ENCODE assay signal across 1 mouse cellular context in the genomic region with DNA sequence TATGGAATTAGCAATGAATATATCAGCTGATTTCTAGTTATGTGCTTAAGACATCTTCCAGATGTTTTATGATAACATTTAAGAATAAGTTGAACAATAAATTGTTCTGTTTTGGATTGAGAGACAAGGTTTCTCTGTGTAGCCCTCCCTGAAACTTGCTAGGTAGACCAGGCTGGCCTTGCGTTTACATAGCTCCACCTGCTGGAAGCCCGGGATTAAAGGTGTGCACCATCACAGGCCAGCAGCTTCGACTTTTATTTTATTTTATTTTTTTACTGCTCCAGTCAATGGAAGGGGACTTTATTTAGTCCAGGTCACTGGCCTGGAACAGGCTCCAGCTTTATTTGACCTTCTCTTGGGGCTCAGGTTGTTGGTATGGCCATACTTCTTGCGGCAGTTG.
TF ChIP-seq lines count a peak whose summit lies in the region.

No protein-coding gene starts in this region.

TF ChIP-seq in MEL, 35 proteins besides CTCF, POLR2A, EP300 and RAD21 (continued from another document):
- no peak for TF ChIP-seq ZKSCAN1 (IDR thresholded peaks at IDR 0.05; ENCODE audit: low read depth, low read length)
